In genomic region chr2:159443581-159443980, GRCm38 (mm10) we compare ENCODE assay signal across 9 mouse cellular contexts.
A peak's percentile ranks its signal among the peaks of the same experiment; 100 is the strongest.
DNase-seq lines count a peak whose midpoint lies in the region; ATAC-seq lines count a peak whose summit lies in the region.
"Had no signal": no experiment of that assay in that cellular context is flagged by ENCODE, and none has a peak within 500 bp of the region (broad histone marks: within the 10 kb centered on the region; RNA-seq: fewer than 3 reads in every experiment).

No protein-coding gene starts in this region.

- H3K36me3 ChIP-seq in liver, embryonic 11.5 days (ENCODE audit: control insufficient read depth, insufficient read depth, low read length), result no peaks in the 10 kb centered on the region
- H3K36me3 ChIP-seq: midbrain, embryonic 12.5 days had no signal

- no peak overlapping the region for H3K27ac ChIP-seq in liver, embryonic 11.5 days (ENCODE audit: low read depth, low read length)
- H3K27ac ChIP-seq: midbrain, embryonic 12.5 days had no signal

- ATAC-seq in liver, embryonic 11.5 days (replicated peaks; ENCODE audit: low FRiP score), result no peak

- intact Hi-C loops in left cerebral cortex, postnatal 25 days (cut with DNase I), result loop anchor here (5.0 kb wide), 1 partner anchor 924 kb away; the partner anchor contains the start of gene Mafb

- H3K9me3 ChIP-seq in liver, embryonic 11.5 days (ENCODE audit: control insufficient read depth, low read length), result no peaks in the 10 kb centered on the region
- H3K9me3 ChIP-seq: midbrain, embryonic 12.5 days had no signal

- no peaks in the 10 kb centered on the region for H3K27me3 ChIP-seq in liver, embryonic 11.5 days (replicated peaks; ENCODE audit: control insufficient read depth, insufficient read depth, low read length)
- H3K27me3 ChIP-seq: midbrain, embryonic 12.5 days had no signal

- H3K4me3 ChIP-seq in liver, embryonic 11.5 days (ENCODE audit: low read depth, low read length), result no peak overlapping the region
- H3K4me3 ChIP-seq: midbrain, embryonic 12.5 days had no signal

- no peak overlapping the region for H3K9ac ChIP-seq in liver, embryonic 11.5 days (ENCODE audit: low read depth, low read length)
- H3K9ac ChIP-seq: midbrain, embryonic 12.5 days had no signal

- 33% methylated on average over 8 of the region's 8 CpGs for WGBS in liver, embryonic 11.5 days

- no peaks in the 10 kb centered on the region for H3K4me1 ChIP-seq in liver, embryonic 11.5 days (replicated peaks; ENCODE audit: control insufficient read depth, insufficient read depth, low read length)
- H3K4me1 ChIP-seq: midbrain, embryonic 12.5 days had no signal

- H3K4me2 ChIP-seq in liver, embryonic 11.5 days, result no peak overlapping the region
- H3K4me2 ChIP-seq: midbrain, embryonic 12.5 days had no signal

- DNase-seq in adrenal gland, adult 2 months, result peak; percentile 26
- DNase-seq in adrenal gland, postnatal 4 days (ENCODE audit: low spot score in 2 of 2), result no peak
- DNase-seq in kidney, postnatal 4 days, result peak; percentile 48 to 54
- DNase-seq in kidney, adult 11 months, result no peak
- peak; percentile 86 for DNase-seq in embryo, embryonic 10.5 days (ENCODE audit: low spot score)
- DNase-seq in left cerebral cortex, postnatal 25 days (ENCODE audit: low spot score in 2 of 2), result peak; percentile 19 to 52
- no peak for DNase-seq in liver, embryonic 11.5 days (ENCODE audit: low spot score)
- no peak for DNase-seq in spleen, postnatal 4 days (ENCODE audit: low spot score in 2 of 2)

Comparison
In these comparisons a context has a peak if more than half of its experiments do, and no peak if none do; other contexts are left out.
1. DNase-seq: peak in adrenal gland, adult 2 months (single experiment), kidney, postnatal 4 days (2 of 2), embryo, embryonic 10.5 days (single experiment) and left cerebral cortex, postnatal 25 days (2 of 2); none in adrenal gland, postnatal 4 days (0 of 2), kidney, adult 11 months (single experiment), liver, embryonic 11.5 days (single experiment) and spleen, postnatal 4 days (0 of 2).